Mouse (Mus musculus): Measurements from ENCODE around the gene Tmem170b. TPM values are rescaled to one million over a fixed set of nuclear protein-coding genes. Genes with fewer than 3 reads are reported as not detected.

Tmem170b gene
- total and polyA plus RNA-seq, 2 experiments from 2014 or later: 33.2 to 39.3 TPM

DNA sequence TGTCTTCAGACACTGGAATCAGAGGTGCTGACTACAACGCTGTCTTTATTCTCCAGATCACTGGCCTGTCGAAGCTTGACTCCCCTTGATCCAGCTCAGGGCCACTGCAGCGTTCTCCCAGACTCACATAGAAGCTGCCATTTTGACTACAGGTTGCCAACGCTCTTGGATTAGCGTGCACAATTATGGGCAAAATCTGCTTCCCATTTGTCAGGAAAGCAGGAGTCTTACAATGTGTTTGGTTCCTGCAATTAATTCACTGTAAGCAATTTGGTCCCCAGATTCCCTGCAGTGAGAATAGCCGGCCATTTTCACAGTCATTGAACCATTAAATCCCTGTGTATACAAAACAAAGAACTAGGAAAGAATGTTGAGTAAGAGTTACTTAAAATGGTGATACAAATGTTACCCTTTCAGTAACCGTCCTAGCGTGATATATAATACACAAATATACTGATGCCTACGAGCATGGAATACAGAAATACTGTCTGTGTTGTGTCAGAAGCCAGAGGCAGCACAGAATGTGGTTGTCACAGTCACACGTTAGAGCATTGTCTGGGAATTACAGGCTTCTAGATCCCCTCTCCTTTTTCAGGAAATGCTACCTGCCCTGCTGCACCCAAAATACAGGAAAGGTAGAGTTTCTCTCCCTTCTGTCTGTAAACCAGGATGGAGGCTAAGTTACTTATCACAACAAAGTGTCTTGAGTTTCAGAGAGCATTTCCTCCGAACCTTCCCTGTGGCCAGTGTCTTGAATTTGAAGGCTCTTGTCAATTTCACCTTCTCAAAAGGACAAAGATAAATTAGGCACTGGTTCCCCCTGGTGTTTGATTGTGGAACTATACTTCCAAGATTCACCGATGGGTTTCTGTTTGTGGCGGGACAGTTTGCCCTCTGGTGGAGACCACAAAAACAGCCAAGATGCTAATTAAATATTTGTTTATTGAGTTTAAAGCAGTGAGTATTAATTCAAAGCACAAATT lies 34.0 kb upstream of the Tmem170b start:
- peak; percentile 95 for DNase-seq (ENCODE audit: low spot score)
- peak; percentile 100 for TF ChIP-seq CTCF (IDR thresholded peaks at IDR 0.05)

DNA sequence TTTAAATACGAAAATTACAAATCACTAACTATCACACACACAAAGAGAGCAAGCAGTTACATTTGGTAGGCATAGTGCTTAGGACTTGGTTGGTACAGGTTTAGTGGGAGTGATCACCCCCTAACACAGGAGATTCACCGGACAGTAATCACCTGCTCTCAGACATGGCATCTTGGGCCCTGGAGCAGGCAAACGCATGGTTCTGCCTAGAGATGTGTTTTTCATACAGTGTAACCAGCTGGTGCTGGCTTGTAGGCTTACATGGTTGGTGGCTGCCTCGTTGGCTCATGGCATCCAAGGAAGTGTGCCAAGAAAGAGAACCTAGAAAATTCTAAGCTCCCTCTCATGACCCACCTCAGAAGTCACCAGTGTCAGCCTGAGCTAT lies 33.4 kb upstream of the Tmem170b start:
- H3K4me2 ChIP-seq (ENCODE audit: low read depth, low read length, poor library complexity, severe bottlenecking): no peak overlapping the region
- WGBS: 51% methylated on average over 4 of the region's 4 CpGs
- TF ChIP-seq CTCF (IDR thresholded peaks at IDR 0.05): no peak
- H3K4me3 ChIP-seq (ENCODE audit: low read depth, low read length): no peak overlapping the region
- DNase-seq (ENCODE audit: low spot score) (no peak), ATAC-seq (ENCODE audit: low FRiP score) (no peak)
- H3K27me3 ChIP-seq (ENCODE audit: insufficient read depth, low read length): no peaks in the 10 kb centered on the region
- H3K36me3 ChIP-seq (ENCODE audit: insufficient read depth, low read length): no peaks in the 10 kb centered on the region
- peaks cover 4% of the 10 kb centered on the region; the same call in 1 of the 2 replicates for H3K9me3 ChIP-seq (ENCODE audit: low read length)
- H3K4me1 ChIP-seq (ENCODE audit: insufficient read depth, low read length): no peaks in the 10 kb centered on the region
- no peak overlapping the region for H3K9ac ChIP-seq (replicated peaks; ENCODE audit: low read length, poor library complexity, severe bottlenecking)
- no peak overlapping the region for H3K27ac ChIP-seq (ENCODE audit: low read depth, low read length)

More for the DNA sequence above, 34.0 kb upstream of the Tmem170b start:
- H3K9me3 ChIP-seq (ENCODE audit: low read length): peaks cover 4% of the 10 kb centered on the region; the same call in 1 of the 2 replicates
- H3K4me3 ChIP-seq (ENCODE audit: low read depth, low read length): no peak overlapping the region
- no peaks in the 10 kb centered on the region for H3K27me3 ChIP-seq (ENCODE audit: insufficient read depth, low read length)
- H3K9ac ChIP-seq (replicated peaks; ENCODE audit: low read length, poor library complexity, severe bottlenecking): no peak overlapping the region
- H3K27ac ChIP-seq (ENCODE audit: low read depth, low read length): 0 out of 2 replicates have a peak overlapping the region, but pooled peaks have one; percentile 18
- H3K36me3 ChIP-seq (ENCODE audit: insufficient read depth, low read length): no peaks in the 10 kb centered on the region
- WGBS: 15% methylated on average over 13 of the region's 13 CpGs
- ATAC-seq (ENCODE audit: low FRiP score): peak; percentile 65
- H3K4me1 ChIP-seq (ENCODE audit: insufficient read depth, low read length): no peaks in the 10 kb centered on the region
- peak overlapping the region; percentile 20; the same call in 1 of the 2 replicates for H3K4me2 ChIP-seq (ENCODE audit: low read depth, low read length, poor library complexity, severe bottlenecking)

DNA sequence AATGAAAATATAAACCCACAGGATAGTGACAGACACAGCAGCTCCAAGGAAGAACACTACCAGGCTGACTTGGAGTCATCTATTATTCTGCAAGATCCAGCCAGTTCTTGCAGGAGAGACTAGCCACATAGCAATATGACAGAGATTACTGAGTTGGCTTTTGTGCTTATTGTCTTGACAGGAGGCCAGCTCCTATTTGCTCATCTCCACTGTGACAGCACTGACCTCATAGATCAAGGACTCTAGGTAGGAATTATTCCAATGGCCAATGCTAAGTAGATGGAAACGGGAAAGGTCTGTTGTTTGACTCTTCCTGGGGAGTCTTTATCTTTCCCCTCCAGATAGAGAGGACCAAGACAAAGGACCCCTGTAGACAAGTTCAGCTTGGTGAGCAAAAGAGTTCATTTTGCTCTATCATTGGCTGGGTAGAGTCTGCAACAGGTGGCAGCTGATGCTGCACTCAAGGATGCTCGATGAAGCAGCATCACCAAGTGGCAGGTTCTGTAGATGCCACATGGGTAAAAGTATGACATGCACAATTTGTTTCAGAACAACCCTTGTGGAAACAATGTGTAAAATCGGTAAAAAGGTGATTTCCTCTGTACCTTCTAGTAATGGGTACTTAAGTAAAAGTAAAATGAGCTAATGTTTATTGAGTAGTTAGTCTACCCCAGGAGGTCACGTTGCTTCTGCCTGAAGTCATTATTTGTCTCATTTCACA lies 32.4 kb upstream of the Tmem170b start:
- Histone ChIP-seq H3K36me3 (ENCODE audit: insufficient read depth, low read length) (no peaks in the 10 kb centered on the region), H3K9ac (replicated peaks; ENCODE audit: low read length, poor library complexity, severe bottlenecking) (no peak overlapping the region), H3K27me3 (ENCODE audit: insufficient read depth, low read length) (no peaks in the 10 kb centered on the region), H3K27ac (ENCODE audit: low read depth, low read length) (no peak overlapping the region), H3K4me1 (ENCODE audit: insufficient read depth, low read length) (no peaks in the 10 kb centered on the region), H3K4me3 (ENCODE audit: low read depth, low read length) (no peak overlapping the region), H3K9me3 (ENCODE audit: low read length) (peaks cover 4% of the 10 kb centered on the region; the same call in 1 of the 2 replicates), H3K4me2 (ENCODE audit: low read depth, low read length, poor library complexity, severe bottlenecking) (no peak overlapping the region)
- ATAC-seq (ENCODE audit: low FRiP score) (no peak), DNase-seq (ENCODE audit: low spot score) (no peak)
- WGBS: 49% methylated on average over 4 of the region's 4 CpGs
- peak; percentile 30 for TF ChIP-seq CTCF (IDR thresholded peaks at IDR 0.05)

DNA sequence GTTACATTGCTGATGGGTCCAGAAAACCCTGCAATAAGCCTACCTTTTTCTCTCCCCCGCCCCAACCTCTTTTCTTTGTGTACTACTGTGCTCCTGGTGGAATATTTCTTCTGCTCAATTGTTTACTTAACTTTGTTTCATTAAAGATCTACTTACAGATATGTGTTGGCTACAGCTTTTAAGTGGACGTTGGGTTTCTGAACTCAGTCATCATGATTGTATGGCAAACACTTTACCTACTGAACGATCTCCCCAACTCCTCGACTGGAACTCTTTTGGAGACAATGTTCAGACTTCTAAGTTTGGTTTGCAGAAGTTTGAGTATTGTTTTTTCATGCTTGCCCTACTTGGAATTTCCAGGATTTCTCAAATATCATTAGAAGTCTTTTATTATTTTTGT lies 24.6 kb upstream of the Tmem170b start:
- DNase-seq (ENCODE audit: low spot score) (no peak), ATAC-seq (ENCODE audit: low FRiP score) (no peak)
- Histone ChIP-seq H3K4me2 (ENCODE audit: low read depth, low read length, poor library complexity, severe bottlenecking) (no peak overlapping the region), H3K4me1 (ENCODE audit: insufficient read depth, low read length) (no peaks in the 10 kb centered on the region), H3K27ac (ENCODE audit: low read depth, low read length) (no peak overlapping the region), H3K9me3 (ENCODE audit: low read length) (peaks cover 4% of the 10 kb centered on the region; the same call in 1 of the 2 replicates), H3K27me3 (ENCODE audit: insufficient read depth, low read length) (no peaks in the 10 kb centered on the region), H3K9ac (replicated peaks; ENCODE audit: low read length, poor library complexity, severe bottlenecking) (no peak overlapping the region), H3K36me3 (ENCODE audit: insufficient read depth, low read length) (no peaks in the 10 kb centered on the region), H3K4me3 (ENCODE audit: low read depth, low read length) (no peak overlapping the region)
- 93% methylated on average over 4 of the region's 4 CpGs for WGBS
- TF ChIP-seq CTCF (IDR thresholded peaks at IDR 0.05): no peak

DNA sequence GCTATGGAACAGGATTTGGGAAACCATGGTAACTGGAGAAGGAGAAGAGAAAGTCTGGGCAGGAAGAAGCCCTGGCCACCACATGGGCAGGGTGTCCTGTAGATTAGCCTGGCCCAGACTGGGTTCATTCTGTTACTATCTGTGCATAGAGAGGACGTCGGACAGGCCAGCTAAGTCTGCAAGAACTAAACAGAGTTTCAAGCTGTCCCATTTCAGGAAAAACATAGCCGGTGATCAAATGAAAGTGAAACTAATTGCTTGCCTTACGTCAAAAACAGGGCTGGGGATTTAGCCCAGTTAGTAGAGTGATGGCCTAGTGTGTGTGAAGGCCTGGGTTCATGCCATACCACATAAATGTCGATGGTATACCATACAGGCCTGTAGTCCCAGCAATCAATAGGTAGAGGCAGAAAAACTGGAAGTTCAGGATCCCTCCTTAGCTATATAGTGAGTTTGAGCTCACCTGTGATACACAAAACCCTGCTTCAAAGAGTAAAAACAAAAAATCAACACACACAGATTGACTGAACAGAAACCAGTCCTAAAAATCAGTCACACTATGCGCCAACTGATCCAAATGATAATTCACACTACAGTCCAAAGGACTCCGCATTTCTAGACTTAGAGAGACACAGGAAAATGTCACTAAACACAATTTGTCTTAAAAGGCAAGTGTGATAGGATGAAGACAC lies 21.9 kb upstream of the Tmem170b start:
- H3K36me3 ChIP-seq (ENCODE audit: insufficient read depth, low read length): no peaks in the 10 kb centered on the region
- ATAC-seq (ENCODE audit: low FRiP score) (no peak), DNase-seq (ENCODE audit: low spot score) (peak; percentile 48)
- H3K4me2 ChIP-seq (ENCODE audit: low read depth, low read length, poor library complexity, severe bottlenecking): no peak overlapping the region
- H3K9me3 ChIP-seq (ENCODE audit: low read length): no peaks in the 10 kb centered on the region
- no peak overlapping the region for H3K27ac ChIP-seq (ENCODE audit: low read depth, low read length)
- H3K4me1 ChIP-seq (ENCODE audit: insufficient read depth, low read length): no peaks in the 10 kb centered on the region
- 64% methylated on average over 7 of the region's 7 CpGs for WGBS
- no peak overlapping the region for H3K9ac ChIP-seq (replicated peaks; ENCODE audit: low read length, poor library complexity, severe bottlenecking)
- TF ChIP-seq CTCF (IDR thresholded peaks at IDR 0.05): no peak
- H3K4me3 ChIP-seq (ENCODE audit: low read depth, low read length): no peak overlapping the region
- no peaks in the 10 kb centered on the region for H3K27me3 ChIP-seq (ENCODE audit: insufficient read depth, low read length)
